30 mouse cellular contexts compared by ENCODE assay signal in genomic region chr15:98943133-98943532, GRCm38 (mm10). TPM values are rescaled to one million over a fixed set of nuclear protein-coding genes. Genes with fewer than 3 reads are reported as not detected.
DNase-seq lines count a peak whose midpoint lies in the region; ATAC-seq and TF ChIP-seq lines count a peak whose summit lies in the region.
"Had no signal": no experiment of that assay in that cellular context is flagged by ENCODE, and none has a peak within 500 bp of the region (broad histone marks: within the 10 kb centered on the region; RNA-seq: fewer than 3 reads in every experiment).

No protein-coding gene starts in this region.

- 0 out of 2 replicates have a peak, but pooled peaks have one; percentile 20 for ATAC-seq in intestine, embryonic 14.5 days (replicated peaks; ENCODE audit: low FRiP score, low TSS enrichment, low read depth)
- ATAC-seq in intestine, postnatal 0 days: no peak
- ATAC-seq: activated CD4-positive, CD25-positive, alpha-beta regulatory T cell, adult 4 months; CD4-positive, CD25-positive, alpha-beta regulatory T cell, adult 4 months; forebrain, embryonic 14.5 days; forebrain, embryonic 16.5 days; Patski had no signal

- H3K4me2 ChIP-seq in intestine, embryonic 14.5 days (ENCODE audit: low read length): no peak overlapping the region
- no peak overlapping the region for H3K4me2 ChIP-seq in intestine, postnatal 0 days (replicated peaks; ENCODE audit: low read depth)
- H3K4me2 ChIP-seq: embryonic facial prominence, embryonic 12.5 days; embryonic facial prominence, embryonic 15.5 days; forebrain, embryonic 12.5 days had no signal

- H3K9ac ChIP-seq in intestine, embryonic 14.5 days (ENCODE audit: low read length): no peak overlapping the region
- H3K9ac ChIP-seq in intestine, postnatal 0 days (ENCODE audit: low read depth, low read length): no peak overlapping the region
- H3K9ac ChIP-seq: embryonic facial prominence, embryonic 12.5 days; embryonic facial prominence, embryonic 15.5 days; forebrain, embryonic 12.5 days had no signal

- no peak for DNase-seq in intestine, embryonic 14.5 days (ENCODE audit: low spot score)
- peak; percentile 55 for DNase-seq in ES-CJ7 (ENCODE audit: low read depth, low spot score)
- peak; percentile 91 for DNase-seq in R1 (ENCODE audit: low read depth, low spot score)
- DNase-seq in embryonic facial prominence, embryonic 10.5 days (ENCODE audit: low spot score): peak; percentile 41
- DNase-seq in cerebellum, adult 11-12 months: no peak
- no peak for DNase-seq in kidney, adult 2 months
- no peak for DNase-seq in cerebellum, adult 18-20 months
- DNase-seq: adrenal gland, adult 2 months; adrenal gland, postnatal 10 days; adrenal gland, postnatal 25 days; B cell, adult 2 months; cerebellum, adult 11 months; cerebellum, adult 8-10 months; cerebellum, adult 9-11 months; cerebellum, postnatal 14 days; cerebellum, postnatal 36 days; embryo, embryonic 11 days had no signal

- H3K36me3 ChIP-seq in intestine, embryonic 14.5 days (ENCODE audit: control insufficient read depth, insufficient read depth, low read length): no peaks in the 10 kb centered on the region
- H3K36me3 ChIP-seq in intestine, postnatal 0 days (ENCODE audit: control insufficient read depth, insufficient read depth): no peaks in the 10 kb centered on the region
- peaks cover 8% of the 10 kb centered on the region for H3K36me3 ChIP-seq in embryonic facial prominence, embryonic 10.5 days (replicated peaks)
- no peaks in the 10 kb centered on the region for H3K36me3 ChIP-seq in kidney, adult 2 months (ENCODE audit: control insufficient read depth, insufficient read depth, low read length)
- H3K36me3 ChIP-seq: embryonic facial prominence, embryonic 12.5 days; embryonic facial prominence, embryonic 15.5 days had no signal

- H3K9me3 ChIP-seq in intestine, embryonic 14.5 days (ENCODE audit: control insufficient read depth, low read length): no peaks in the 10 kb centered on the region
- no peaks in the 10 kb centered on the region for H3K9me3 ChIP-seq in intestine, postnatal 0 days (ENCODE audit: control insufficient read depth)
- H3K9me3 ChIP-seq in embryonic facial prominence, embryonic 10.5 days: peaks cover 2% of the 10 kb centered on the region; the same call in 1 of the 2 replicates
- H3K9me3 ChIP-seq: embryonic facial prominence, embryonic 12.5 days; embryonic facial prominence, embryonic 15.5 days; forebrain, embryonic 12.5 days; G1E had no signal

- WGBS in intestine, embryonic 14.5 days: 48% methylated on average over 4 of the region's 4 CpGs
- WGBS in intestine, postnatal 0 days: 58% methylated on average over 4 of the region's 4 CpGs
- 67% methylated on average over 4 of the region's 4 CpGs for WGBS in embryonic facial prominence, embryonic 10.5 days
- 83% methylated on average over 4 of the region's 4 CpGs for WGBS in kidney, adult 2 months

- H3K27ac ChIP-seq in intestine, embryonic 14.5 days (ENCODE audit: low read depth): no peak overlapping the region
- H3K27ac ChIP-seq in intestine, postnatal 0 days (ENCODE audit: low read depth, low read length): no peak overlapping the region
- H3K27ac ChIP-seq in embryonic facial prominence, embryonic 10.5 days (replicated peaks): no peak overlapping the region
- no peak overlapping the region for H3K27ac ChIP-seq in kidney, adult 2 months (ENCODE audit: insufficient read depth, low read depth, low read length)
- H3K27ac ChIP-seq: embryonic facial prominence, embryonic 12.5 days; embryonic facial prominence, embryonic 15.5 days; forebrain, embryonic 10.5 days; forebrain, embryonic 12.5 days had no signal

- H3K4me3 ChIP-seq in intestine, embryonic 14.5 days (ENCODE audit: low read depth, low read length): no peak overlapping the region
- no peak overlapping the region for H3K4me3 ChIP-seq in intestine, postnatal 0 days (ENCODE audit: low read depth, low read length)
- H3K4me3 ChIP-seq in embryonic facial prominence, embryonic 10.5 days: no peak overlapping the region
- no peak overlapping the region for H3K4me3 ChIP-seq in kidney, adult 2 months (ENCODE audit: insufficient read depth, low read depth, low read length)
- H3K4me3 ChIP-seq: embryonic facial prominence, embryonic 12.5 days; embryonic facial prominence, embryonic 15.5 days; erythroblast, embryonic 14.5 days; forebrain, embryonic 10.5 days; forebrain, embryonic 12.5 days had no signal

- no peaks in the 10 kb centered on the region for H3K4me1 ChIP-seq in intestine, embryonic 14.5 days (replicated peaks; ENCODE audit: control insufficient read depth, insufficient read depth, low read length)
- H3K4me1 ChIP-seq in intestine, postnatal 0 days (replicated peaks; ENCODE audit: control insufficient read depth, insufficient read depth, low read length): no peaks in the 10 kb centered on the region
- 0 out of 2 replicates have a peak, but pooled peaks cover 3% of the 10 kb centered on the region for H3K4me1 ChIP-seq in embryonic facial prominence, embryonic 10.5 days
- no peaks in the 10 kb centered on the region for H3K4me1 ChIP-seq in kidney, adult 2 months (ENCODE audit: control insufficient read depth, insufficient read depth, low read length)
- H3K4me1 ChIP-seq: embryonic facial prominence, embryonic 12.5 days; embryonic facial prominence, embryonic 15.5 days had no signal

- no peak for TF ChIP-seq CTCF in intestine, postnatal 0 days (IDR thresholded peaks at IDR 0.05; ENCODE audit: low read depth)
- TF ChIP-seq CTCF in kidney, adult 2 months (conservative IDR thresholded peaks at IDR 0.05; ENCODE audit: insufficient read depth, insufficient read length, low read depth, low read length): no peak

- no peak for TF ChIP-seq POLR2A in kidney, adult 2 months (IDR thresholded peaks at IDR 0.05; ENCODE audit: low read depth, low read length)

- H3K27me3 ChIP-seq in intestine, embryonic 14.5 days (replicated peaks; ENCODE audit: control insufficient read depth, insufficient read depth, low read length): no peaks in the 10 kb centered on the region
- no peaks in the 10 kb centered on the region for H3K27me3 ChIP-seq in intestine, postnatal 0 days (replicated peaks; ENCODE audit: control insufficient read depth, insufficient read depth, low read length)
- no peaks in the 10 kb centered on the region for H3K27me3 ChIP-seq in embryonic facial prominence, embryonic 10.5 days (replicated peaks; ENCODE audit: low read depth, poor library complexity, severe bottlenecking)
- H3K27me3 ChIP-seq in kidney, adult 2 months (replicated peaks; ENCODE audit: control insufficient read depth, insufficient read depth, low read length): no peaks in the 10 kb centered on the region
- H3K27me3 ChIP-seq: CH12.LX; embryonic facial prominence, embryonic 12.5 days; embryonic facial prominence, embryonic 15.5 days; forebrain, embryonic 12.5 days; Patski had no signal

RNA-seq across cellular contexts. Expression of gene Tuba1b, which starts 8.8 kb away (rescaled TPM):
- 1,667 and 1,776 TPM in 2 replicates for polyA plus RNA-seq in intestine, embryonic 14.5 days (2014; fragmentation: Nextera tagmentation; extraction: Ambion mirVana)
- polyA plus RNA-seq in intestine, postnatal 0 days (2015; fragmentation: Nextera tagmentation; extraction: Ambion mirVana): 391 and 435 TPM in 2 replicates
- polyA plus RNA-seq in embryonic facial prominence, embryonic 10.5 days (2016; fragmentation: Nextera tagmentation; extraction: Ambion mirVana): 2,343 and 2,408 TPM in 2 replicates
- 488 and 540 TPM in 2 replicates for polyA plus RNA-seq in kidney, adult 2 months (2012; rRNA removed)

RNA-seq across cellular contexts. Expression of gene Gm49450, which starts 10.2 kb away (rescaled TPM):
- polyA plus RNA-seq in intestine, embryonic 14.5 days (2014; fragmentation: Nextera tagmentation; extraction: Ambion mirVana): not detected in 2 replicates
- not detected in 2 replicates for polyA plus RNA-seq in intestine, postnatal 0 days (2015; fragmentation: Nextera tagmentation; extraction: Ambion mirVana)
- polyA plus RNA-seq in embryonic facial prominence, embryonic 10.5 days (2016; fragmentation: Nextera tagmentation; extraction: Ambion mirVana): not detected in 2 replicates
- polyA plus RNA-seq in kidney, adult 2 months (2012; rRNA removed): 12.0 TPM in 1 of 2 replicates, not detected in the other
- polyA plus RNA-seq: activated CD4-positive, CD25-positive, alpha-beta regulatory T cell, adult 4 months; CD4-positive, CD25-positive, alpha-beta regulatory T cell, adult 4 months; embryonic facial prominence, embryonic 12.5 days; embryonic facial prominence, embryonic 15.5 days; erythroblast, embryonic 14.5 days; forebrain, embryonic 10.5 days; forebrain, embryonic 12.5 days; forebrain, embryonic 14.5 days; forebrain, embryonic 16.5 days; G1E; Patski had no signal

RNA-seq across cellular contexts. Expression of gene Tuba1a, which starts 10.4 kb away (rescaled TPM):
- 1,282 and 1,437 TPM in 2 replicates for polyA plus RNA-seq in intestine, embryonic 14.5 days (2014; fragmentation: Nextera tagmentation; extraction: Ambion mirVana)
- 457 and 503 TPM in 2 replicates for polyA plus RNA-seq in intestine, postnatal 0 days (2015; fragmentation: Nextera tagmentation; extraction: Ambion mirVana)
- polyA plus RNA-seq in embryonic facial prominence, embryonic 10.5 days (2016; fragmentation: Nextera tagmentation; extraction: Ambion mirVana): 2,739 and 2,840 TPM in 2 replicates
- 121 and 131 TPM in 2 replicates for polyA plus RNA-seq in kidney, adult 2 months (2012; rRNA removed)

RNA-seq across cellular contexts. Expression of gene Lmbr1l, which starts 25.1 kb away (rescaled TPM):
- 4.1 and 5.5 TPM in 2 replicates for polyA plus RNA-seq in intestine, embryonic 14.5 days (2014; fragmentation: Nextera tagmentation; extraction: Ambion mirVana)
- 27.0 and 30.6 TPM in 2 replicates for polyA plus RNA-seq in intestine, postnatal 0 days (2015; fragmentation: Nextera tagmentation; extraction: Ambion mirVana)
- 23.4 and 26.9 TPM in 2 replicates for polyA plus RNA-seq in embryonic facial prominence, embryonic 10.5 days (2016; fragmentation: Nextera tagmentation; extraction: Ambion mirVana)
- polyA plus RNA-seq in kidney, adult 2 months (2012; rRNA removed): 36.1 and 50.2 TPM in 2 replicates

RNA-seq across cellular contexts. Expression of gene Dhh, which starts 44.8 kb away (rescaled TPM):
- 0.62 and 1.0 TPM in 2 replicates for polyA plus RNA-seq in intestine, embryonic 14.5 days (2014; fragmentation: Nextera tagmentation; extraction: Ambion mirVana)
- polyA plus RNA-seq in intestine, postnatal 0 days (2015; fragmentation: Nextera tagmentation; extraction: Ambion mirVana): 0.88 and 0.93 TPM in 2 replicates
- 0.31 and 0.34 TPM in 2 replicates for polyA plus RNA-seq in embryonic facial prominence, embryonic 10.5 days (2016; fragmentation: Nextera tagmentation; extraction: Ambion mirVana)
- 1.2 and 1.5 TPM in 2 replicates for polyA plus RNA-seq in kidney, adult 2 months (2012; rRNA removed)
- polyA plus RNA-seq: CD4-positive, CD25-positive, alpha-beta regulatory T cell, adult 4 months; erythroblast, embryonic 14.5 days; G1E; Patski had no signal

Comparison
In these comparisons a context has a peak if more than half of its experiments do, and no peak if none do; other contexts are left out.
1. DNase-seq: peak in ES-CJ7 (single experiment), R1 (single experiment) and embryonic facial prominence, embryonic 10.5 days (single experiment); none in intestine, embryonic 14.5 days (single experiment), cerebellum, adult 11-12 months (single experiment), kidney, adult 2 months (single experiment) and cerebellum, adult 18-20 months (0 of 2).